Mouse (Mus musculus) myocyte (in vitro differentiated cells): ENCODE data around the gene Tmem127.

Source experiments
- POLR2A ChIP-seq: IDR thresholded peaks from one replicate; pipeline ENCODE4 v1.6.1; 2011; ENCODE audit warnings: low read depth, mild to moderate bottlenecking, control low read depth, moderate library complexity; ENCODE audit not compliant: insufficient read length
- POLR2AphosphoS2 ChIP-seq: IDR thresholded peaks from one replicate; pipeline ENCODE4 v1.6.1; 2011; ENCODE audit warnings: low read depth, control low read depth; ENCODE audit not compliant: insufficient read length
- SRF ChIP-seq: IDR thresholded peaks from one replicate; pipeline ENCODE4 v1.6.1; 2011; ENCODE audit warnings: low read depth; ENCODE audit not compliant: control insufficient read depth, insufficient read length

DNA sequence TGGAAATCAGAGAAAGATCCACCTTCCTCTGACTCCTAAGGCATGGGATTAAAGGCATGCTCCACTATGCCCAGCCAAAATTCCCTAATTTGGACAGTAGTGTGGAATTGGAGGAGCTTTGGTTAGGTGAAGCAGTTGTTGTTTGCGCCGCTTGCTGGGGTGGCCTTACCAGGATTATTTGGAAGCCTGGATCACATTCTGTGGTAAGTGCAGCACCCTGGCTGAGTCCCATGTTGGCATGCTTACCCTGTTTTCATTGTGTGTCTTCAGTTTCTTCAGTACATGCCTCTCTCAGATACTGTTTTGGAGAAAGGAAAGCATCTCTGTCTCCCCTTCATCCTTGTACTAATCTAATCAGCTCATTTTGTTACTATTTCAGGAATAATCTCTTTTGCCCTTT is 26.9 kb downstream of the Tmem127 start:
- TF ChIP-seq POLR2AphosphoS2 (no peak), POLR2A (no peak), SRF (peak; percentile 59)
